ENCODE assay signal across 25 mouse cellular contexts in genomic region chrX:167951207-167951606, GRCm38 (mm10).
A peak's percentile ranks its signal among the peaks of the same experiment; 100 is the strongest.
DNase-seq lines count a peak whose midpoint lies in the region; ATAC-seq and TF ChIP-seq lines count a peak whose summit lies in the region.
"Had no signal": no experiment of that assay in that cellular context is flagged by ENCODE, and none has a peak within 500 bp of the region (broad histone marks: within the 10 kb centered on the region; RNA-seq: fewer than 3 reads in every experiment).

No protein-coding gene starts in this region.

- no peaks in the 10 kb centered on the region for H3K79me3 ChIP-seq in C2C12 (ENCODE audit: low read depth)

- peaks cover 13% of the 10 kb centered on the region for H3K27me3 ChIP-seq in embryonic facial prominence, embryonic 14.5 days (replicated peaks; ENCODE audit: control insufficient read depth, insufficient read depth, low read length)
- peaks cover 77% of the 10 kb centered on the region for H3K27me3 ChIP-seq in embryonic facial prominence, embryonic 10.5 days (replicated peaks; ENCODE audit: low read depth, poor library complexity, severe bottlenecking)
- H3K27me3 ChIP-seq in C2C12 (ENCODE audit: control insufficient read depth, insufficient read depth, insufficient read length): no peaks in the 10 kb centered on the region
- H3K27me3 ChIP-seq in Patski: peaks cover 4% of the 10 kb centered on the region
- peaks cover 83% of the 10 kb centered on the region for H3K27me3 ChIP-seq in limb, embryonic 10.5 days (ENCODE audit: low read depth, poor library complexity, severe bottlenecking)
- H3K27me3 ChIP-seq: embryonic facial prominence, embryonic 12.5 days had no signal

- in situ Hi-C loops in Patski (cut with MboI; ENCODE audit: low pct_unique_long_range_greater_than_20kb): no loop called here

- POLR2A ChIA-PET in Patski (lab: Charles Lee): no interaction called here

- CTCF ChIA-PET in Patski (lab: Charles Lee): no interaction called here

- H3K4me2 ChIP-seq in embryonic facial prominence, embryonic 14.5 days (ENCODE audit: low read depth, low read length): no peak overlapping the region
- H3K4me2 ChIP-seq: embryonic facial prominence, embryonic 12.5 days; embryonic facial prominence, embryonic 15.5 days; forebrain, embryonic 13.5 days; forebrain, embryonic 15.5 days had no signal

- H3K4me1 ChIP-seq in embryonic facial prominence, embryonic 14.5 days (ENCODE audit: control insufficient read depth, insufficient read depth, low read length): no peaks in the 10 kb centered on the region
- no peaks in the 10 kb centered on the region for H3K4me1 ChIP-seq in embryonic facial prominence, embryonic 10.5 days
- H3K4me1 ChIP-seq in limb, embryonic 10.5 days: no peaks in the 10 kb centered on the region
- H3K4me1 ChIP-seq: embryonic facial prominence, embryonic 12.5 days; embryonic facial prominence, embryonic 15.5 days; forebrain, embryonic 13.5 days; forebrain, embryonic 15.5 days had no signal

- H3K9me3 ChIP-seq in embryonic facial prominence, embryonic 14.5 days (ENCODE audit: control insufficient read depth, low read length): no peaks in the 10 kb centered on the region
- H3K9me3 ChIP-seq in embryonic facial prominence, embryonic 10.5 days: no peaks in the 10 kb centered on the region
- H3K9me3 ChIP-seq in limb, embryonic 10.5 days (replicated peaks): no peaks in the 10 kb centered on the region
- H3K9me3 ChIP-seq: embryonic facial prominence, embryonic 12.5 days; embryonic facial prominence, embryonic 15.5 days; forebrain, embryonic 13.5 days; forebrain, embryonic 15.5 days had no signal

- H3K36me3 ChIP-seq in embryonic facial prominence, embryonic 14.5 days (ENCODE audit: control insufficient read depth, insufficient read depth, low read length): no peaks in the 10 kb centered on the region
- no peaks in the 10 kb centered on the region for H3K36me3 ChIP-seq in embryonic facial prominence, embryonic 10.5 days (replicated peaks)
- no peaks in the 10 kb centered on the region for H3K36me3 ChIP-seq in C2C12 (ENCODE audit: control insufficient read depth, insufficient read depth)
- H3K36me3 ChIP-seq in limb, embryonic 10.5 days: no peaks in the 10 kb centered on the region
- H3K36me3 ChIP-seq: embryonic facial prominence, embryonic 12.5 days; embryonic facial prominence, embryonic 15.5 days; forebrain, embryonic 15.5 days had no signal

- TF ChIP-seq CTCF in C2C12 (IDR thresholded peaks at IDR 0.05; ENCODE audit: control insufficient read depth, insufficient read depth, insufficient read length): no peak
- TF ChIP-seq CTCF in Patski (IDR thresholded peaks at IDR 0.05): no peak

- H3K79me2 ChIP-seq in C2C12 (ENCODE audit: control insufficient read depth, insufficient read depth): no peaks in the 10 kb centered on the region

- peak; percentile 0 for DNase-seq in embryonic facial prominence, embryonic 14.5 days (ENCODE audit: low spot score)
- DNase-seq in embryonic facial prominence, embryonic 10.5 days (ENCODE audit: low spot score): no peak
- DNase-seq in Patski (ENCODE audit: low read depth, low spot score): peak; percentile 28
- peak; percentile 5 for DNase-seq in fibroblast of lung, adult 2 months (ENCODE audit: low read depth)
- no peak for DNase-seq in heart, adult 11 months
- no peak for DNase-seq in gastrocnemius, adult 8-10 months (ENCODE audit: low spot score in 2 of 2)
- DNase-seq in limb, embryonic 10.5 days (ENCODE audit: low spot score): no peak
- DNase-seq: adrenal gland, adult 8-10 months; adrenal gland, postnatal 14 days; adrenal gland, postnatal 36 days; B cell, adult 2 months; cerebellum, adult 11-12 months; cerebellum, adult 2 months; cerebellum, adult 9-10 months; cerebellum, postnatal 10 days; cerebellum, postnatal 25 days; embryo, embryonic 11 days; forebrain, postnatal 0 days had no signal

- 86% methylated on average over 2 of the region's 2 CpGs for WGBS in embryonic facial prominence, embryonic 14.5 days
- 90% methylated on average over 2 of the region's 2 CpGs for WGBS in embryonic facial prominence, embryonic 10.5 days
- 84% methylated on average over 2 of the region's 2 CpGs for WGBS in limb, embryonic 10.5 days

- no peak overlapping the region for H3K9ac ChIP-seq in embryonic facial prominence, embryonic 14.5 days (ENCODE audit: low read depth, low read length)
- H3K9ac ChIP-seq: embryonic facial prominence, embryonic 12.5 days; embryonic facial prominence, embryonic 15.5 days; forebrain, embryonic 13.5 days; forebrain, embryonic 15.5 days; forebrain, postnatal 0 days had no signal

- no peak for ATAC-seq in embryonic facial prominence, embryonic 14.5 days (ENCODE audit: low read depth)
- ATAC-seq in Patski: no peak
- ATAC-seq: activated CD4-positive, CD25-positive, alpha-beta regulatory T cell, adult 4 months; forebrain, embryonic 13.5 days; forebrain, embryonic 15.5 days; forebrain, postnatal 0 days had no signal

- H3K27ac ChIP-seq in embryonic facial prominence, embryonic 14.5 days (replicated peaks; ENCODE audit: low read depth, low read length): no peak overlapping the region
- no peak overlapping the region for H3K27ac ChIP-seq in embryonic facial prominence, embryonic 10.5 days (replicated peaks)
- H3K27ac ChIP-seq in limb, embryonic 10.5 days: no peak overlapping the region
- H3K27ac ChIP-seq: embryonic facial prominence, embryonic 12.5 days; embryonic facial prominence, embryonic 15.5 days; forebrain, embryonic 13.5 days; forebrain, embryonic 15.5 days had no signal

- H3K4me3 ChIP-seq in embryonic facial prominence, embryonic 14.5 days (ENCODE audit: low read depth, low read length): no peak overlapping the region
- no peak overlapping the region for H3K4me3 ChIP-seq in embryonic facial prominence, embryonic 10.5 days
- H3K4me3 ChIP-seq in C2C12 (ENCODE audit: insufficient read depth, poor library complexity, severe bottlenecking): no peak overlapping the region
- H3K4me3 ChIP-seq in limb, embryonic 10.5 days: no peak overlapping the region
- H3K4me3 ChIP-seq: embryonic facial prominence, embryonic 12.5 days; embryonic facial prominence, embryonic 15.5 days; erythroblast, embryonic 14.5 days; forebrain, embryonic 13.5 days; forebrain, embryonic 15.5 days had no signal

- H3ac ChIP-seq in C2C12 (ENCODE audit: control insufficient read depth, insufficient read length, low read depth): no peak overlapping the region

TF ChIP-seq in C2C12, 6 proteins besides CTCF, POLR2A, EP300 and RAD21:
- no peak for TF ChIP-seq MYOG (IDR thresholded peaks at IDR 0.05; ENCODE audit: control insufficient read depth, extremely low read depth, insufficient read length)
- TF ChIP-seq FOSL1 (IDR thresholded peaks at IDR 0.05; ENCODE audit: insufficient read depth, low read length, poor library complexity, severe bottlenecking): peak; percentile 51
TF ChIP-seq in C2C12: peak in this region for 1.

Comparison
In these comparisons a context has a peak if more than half of its experiments do, and no peak if none do; other contexts are left out.
1. DNase-seq: peak in embryonic facial prominence, embryonic 14.5 days (single experiment), Patski (single experiment) and fibroblast of lung, adult 2 months (single experiment); none in embryonic facial prominence, embryonic 10.5 days (single experiment), heart, adult 11 months (single experiment), gastrocnemius, adult 8-10 months (0 of 2) and limb, embryonic 10.5 days (single experiment).